Mouse (Mus musculus): ENCODE data around the gene Unc5a. TPM values are rescaled to one million over a fixed set of nuclear protein-coding genes. Genes with fewer than 3 reads are reported as not detected.

Unc5a gene
- total RNA-seq, 2 experiments from 2014 or later, result 3.5 to 4.2 TPM

DNA sequence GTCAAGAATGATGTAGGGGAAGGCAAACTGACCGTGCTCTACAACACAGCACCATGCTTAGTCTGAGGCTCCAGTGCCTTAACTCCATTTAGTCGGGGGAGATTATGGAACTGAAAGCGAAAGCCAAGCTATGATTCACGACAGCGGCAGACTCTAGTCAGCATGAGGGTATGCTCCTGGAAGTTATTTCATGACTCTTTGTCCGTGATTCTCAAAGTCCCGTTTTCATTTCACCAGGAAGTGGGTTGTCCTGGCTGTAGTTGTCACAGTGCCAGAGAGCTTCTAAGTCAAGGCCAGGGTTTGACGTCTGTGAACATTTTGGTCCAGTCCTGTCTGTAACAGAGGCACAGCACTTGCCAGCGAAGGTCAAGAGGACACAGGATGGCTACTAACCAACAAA, 73.5 kb downstream of the Unc5a start:
- intact Hi-C loops (cut with DNase I; ENCODE audit: low total_unique reads), result no loop called here
- no peak for DNase-seq

- DNase-seq, result no peak
- intact Hi-C loops (cut with DNase I; ENCODE audit: low total_unique reads), result no loop called here
Measured at GRCm38 (mm10) chr13:55024215-55024614, 75.0 kb downstream of the Unc5a start.

- no peak for DNase-seq
Measured at GRCm38 (mm10) chr13:55040016-55040415, 90.8 kb downstream of the Unc5a start.

DNA sequence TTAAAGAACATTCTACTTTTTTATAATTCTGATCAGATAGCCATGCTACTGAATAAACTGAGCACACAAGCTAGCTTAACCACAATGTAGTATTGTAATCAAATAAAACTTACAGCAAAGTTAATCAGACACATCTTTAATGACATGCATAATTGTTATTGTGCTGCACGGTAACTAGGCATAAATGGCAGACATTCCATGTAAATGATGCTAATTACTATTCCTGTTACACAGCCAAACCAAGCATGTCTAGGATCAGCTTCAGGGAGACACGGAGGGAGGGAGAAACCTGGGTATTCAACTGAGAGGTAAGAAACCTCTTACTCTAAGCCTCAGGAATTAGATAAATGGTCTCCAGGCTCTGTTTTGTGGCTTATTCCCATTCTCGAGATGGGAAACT, 98.5 kb downstream of the Unc5a start:
- intact Hi-C loops (cut with DNase I; ENCODE audit: low total_unique reads), result no loop called here
- DNase-seq, result no peak

More at GRCm38 (mm10) chr13:55040016-55040415, 90.8 kb downstream of the Unc5a start:
- intact Hi-C loops (cut with DNase I; ENCODE audit: low total_unique reads), result no loop called here

Other genes starting within 250 kb of the Unc5a start
- not detected for gene Cdhr2, start 247.9 kb upstream of the Unc5a start, total RNA-seq (2021)
- gene Gprin1, start 199.5 kb upstream of the Unc5a start, total RNA-seq (2021), result under 1 TPM; 0.09 to 0.12 TPM
- gene Sncb, start 182.8 kb upstream of the Unc5a start, total RNA-seq (2021), result under 1 TPM in 1 of 2 experiments, not detected in 1; 0.18 TPM
- gene Eif4e1b, start 165.4 kb upstream of the Unc5a start, total RNA-seq (2021), result not detected
- gene Tspan17, start 160.0 kb upstream of the Unc5a start, total RNA-seq (2021), result 10 to 100 TPM; 23.0 to 25.8 TPM
- under 1 TPM; 0.45 to 0.80 TPM for gene Hk3, start 72.0 kb downstream of the Unc5a start, total RNA-seq (2021)
- 10 to 100 TPM; 13.9 to 15.3 TPM for gene Uimc1, start 150.9 kb downstream of the Unc5a start, total RNA-seq (2021)
- gene Zfp346, start 155.9 kb downstream of the Unc5a start, total RNA-seq (2021), result 10 to 100 TPM; 10.2 to 11.2 TPM
- not detected for gene Gm17617, start 184.1 kb downstream of the Unc5a start, total RNA-seq (2021)
- 1 to 10 TPM; 6.6 to 6.7 TPM for gene Fgfr4, start 203.2 kb downstream of the Unc5a start, total RNA-seq (2021)

Data from gastrocnemius, postnatal 14 days (tissue).